Mouse (Mus musculus) lung, postnatal 0 days (tissue): ENCODE results near the gene Bcl2l14.

Experiments
- CTCF ChIP-seq: IDR thresholded peaks from 2 replicates; pipeline ENCODE4 v1.5.1; 2016; ENCODE audit warnings: antibody characterized with exemption, mild to moderate bottlenecking
- EP300 ChIP-seq: IDR thresholded peaks from 2 replicates; pipeline ENCODE4 v1.6.1; 2016; ENCODE audit warnings: antibody characterized with exemption, mild to moderate bottlenecking, control low read depth

GRCm38 (mm10) chr6:134377856-134378255 is 18.3 kb upstream of the Bcl2l14 start:
- TF ChIP-seq CTCF (no peak), EP300 (no peak)
